ENCODE assay signal across 28 mouse cellular contexts in the genomic region with DNA sequence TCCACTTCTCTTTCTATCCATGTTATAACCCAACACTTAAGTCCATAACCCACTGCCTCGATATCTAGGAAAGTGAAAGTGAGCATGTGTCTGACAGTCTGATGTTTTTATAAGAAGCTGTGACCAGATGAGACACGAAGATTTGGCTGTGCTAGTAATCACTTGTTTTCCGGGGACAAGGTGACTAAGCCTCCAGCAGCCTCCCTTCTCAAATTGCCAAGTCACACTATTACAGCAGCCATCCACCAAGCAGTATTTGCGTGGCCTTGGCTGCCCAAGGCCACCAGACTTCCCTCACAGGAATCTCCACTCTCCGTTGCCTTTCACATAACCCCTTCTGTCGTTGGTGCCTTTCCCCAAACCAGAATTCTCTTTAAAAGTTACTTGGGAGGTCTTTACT. TPM values are rescaled to one million over a fixed set of nuclear protein-coding genes. Genes with fewer than 3 reads are reported as not detected.
DNase-seq lines count a peak whose midpoint lies in the region; ATAC-seq and TF ChIP-seq lines count a peak whose summit lies in the region.
"Had no signal": no experiment of that assay in that cellular context is flagged by ENCODE, and none has a peak within 500 bp of the region (broad histone marks: within the 10 kb centered on the region; RNA-seq: fewer than 3 reads in every experiment).

No protein-coding gene starts in this region.

- peaks cover 16% of the 10 kb centered on the region for H3K27me3 ChIP-seq in megakaryocyte, embryonic 14.5 days (replicated peaks)
- H3K27me3 ChIP-seq in myocyte (ENCODE audit: control insufficient read depth, insufficient read depth, insufficient read length) = no peaks in the 10 kb centered on the region
- H3K27me3 ChIP-seq in neural tube, embryonic 15.5 days (replicated peaks) = no peaks in the 10 kb centered on the region
- H3K27me3 ChIP-seq: forebrain, embryonic 13.5 days; hindbrain, embryonic 13.5 days had no signal

- no peaks in the 10 kb centered on the region for H3K79me2 ChIP-seq in myocyte (ENCODE audit: control insufficient read depth, insufficient read depth)

- no peak overlapping the region for H3ac ChIP-seq in myocyte (ENCODE audit: control insufficient read depth, insufficient read length)

- no peak overlapping the region for H3K27ac ChIP-seq in neural tube, embryonic 15.5 days (replicated peaks)
- H3K27ac ChIP-seq: forebrain, embryonic 10.5 days; forebrain, embryonic 13.5 days; hindbrain, embryonic 10.5 days; hindbrain, embryonic 13.5 days had no signal

- H3K4me3 ChIP-seq in megakaryocyte, embryonic 14.5 days (replicated peaks) = peak overlapping the region; percentile 7
- H3K4me3 ChIP-seq in myocyte = no peak overlapping the region
- H3K4me3 ChIP-seq in neural tube, embryonic 15.5 days (replicated peaks) = no peak overlapping the region
- H3K4me3 ChIP-seq: forebrain, embryonic 10.5 days; forebrain, embryonic 13.5 days; hindbrain, embryonic 10.5 days; hindbrain, embryonic 13.5 days had no signal

- ATAC-seq in megakaryocyte, adult 5-6 weeks (ENCODE audit: poor library complexity, severe bottlenecking) = no peak
- ATAC-seq in neural tube, embryonic 15.5 days (ENCODE audit: low FRiP score) = no peak
- ATAC-seq: forebrain, embryonic 13.5 days; forebrain, embryonic 16.5 days; hindbrain, embryonic 16.5 days; intestine, embryonic 16.5 days; Patski had no signal

- TF ChIP-seq POLR2A in myocyte (IDR thresholded peaks at IDR 0.05; ENCODE audit: insufficient read length, low read depth) = no peak

- no peaks in the 10 kb centered on the region for H3K36me3 ChIP-seq in megakaryocyte, embryonic 14.5 days (replicated peaks; ENCODE audit: low read length)
- H3K36me3 ChIP-seq in myocyte (ENCODE audit: control insufficient read depth, insufficient read depth) = no peaks in the 10 kb centered on the region
- no peaks in the 10 kb centered on the region for H3K36me3 ChIP-seq in neural tube, embryonic 15.5 days
- H3K36me3 ChIP-seq: forebrain, embryonic 10.5 days; G1E; hindbrain, embryonic 10.5 days; hindbrain, embryonic 13.5 days had no signal

- 88% methylated on average over 6 of the region's 6 CpGs for WGBS in neural tube, embryonic 15.5 days

- H3K9ac ChIP-seq in neural tube, embryonic 15.5 days (replicated peaks) = no peak overlapping the region
- H3K9ac ChIP-seq: forebrain, embryonic 13.5 days; hindbrain, embryonic 13.5 days had no signal

- H3K9me3 ChIP-seq in megakaryocyte, embryonic 14.5 days = peaks cover 6% of the 10 kb centered on the region
- no peaks in the 10 kb centered on the region for H3K9me3 ChIP-seq in neural tube, embryonic 15.5 days (replicated peaks)
- H3K9me3 ChIP-seq: forebrain, embryonic 13.5 days; hindbrain, embryonic 10.5 days; hindbrain, embryonic 13.5 days had no signal

- DNase-seq in adrenal gland, adult 2 months = peak; percentile 55
- no peak for DNase-seq in adrenal gland, adult 18-20 months (ENCODE audit: low spot score in 2 of 2)
- peak; percentile 14 for DNase-seq in adrenal gland, postnatal 10 days
- no peak for DNase-seq in layer of hippocampus, postnatal 25 days (ENCODE audit: extremely low spot score in 1 of 2, low spot score in 1 of 2)
- DNase-seq: B cell, adult 2 months; cerebellum, adult 18-20 months; cerebellum, adult 9-10 months; cerebellum, postnatal 14 days; gastrocnemius, postnatal 10 days; gastrocnemius, postnatal 36 days; heart, postnatal 36 days; kidney, adult 18-20 months had no signal

- H3K4me2 ChIP-seq in myocyte (ENCODE audit: low read depth) = peak overlapping the region; percentile 24
- no peak overlapping the region for H3K4me2 ChIP-seq in neural tube, embryonic 15.5 days
- H3K4me2 ChIP-seq: forebrain, embryonic 13.5 days; heart, embryonic 11.5 days; hindbrain, embryonic 13.5 days had no signal

- peaks cover 32% of the 10 kb centered on the region for H3K4me1 ChIP-seq in megakaryocyte, embryonic 14.5 days
- no peaks in the 10 kb centered on the region for H3K4me1 ChIP-seq in neural tube, embryonic 15.5 days
- H3K4me1 ChIP-seq: forebrain, embryonic 10.5 days; forebrain, embryonic 13.5 days; hindbrain, embryonic 10.5 days; hindbrain, embryonic 13.5 days had no signal

TF ChIP-seq in myocyte, 11 proteins besides CTCF, POLR2A, EP300 and RAD21:
- TF ChIP-seq USF1 (IDR thresholded peaks at IDR 0.05; ENCODE audit: low read depth) (no peak), SRF (IDR thresholded peaks at IDR 0.05; ENCODE audit: control insufficient read depth, insufficient read length, low read depth) (no peak), TCF3 (IDR thresholded peaks at IDR 0.05; ENCODE audit: insufficient read length, low read depth) (no peak), MAX (IDR thresholded peaks at IDR 0.05; ENCODE audit: low read depth) (no peak), CEBPB (IDR thresholded peaks at IDR 0.05; ENCODE audit: insufficient read depth, poor library complexity, severe bottlenecking) (no peak), E2F4 (IDR thresholded peaks at IDR 0.05; ENCODE audit: insufficient read depth) (no peak), TCF12 (IDR thresholded peaks at IDR 0.05; ENCODE audit: insufficient read depth, poor library complexity, severe bottlenecking) (no peak), REST (IDR thresholded peaks at IDR 0.05; ENCODE audit: insufficient read depth, insufficient read length) (no peak), POLR2AphosphoS2 (IDR thresholded peaks at IDR 0.05; ENCODE audit: insufficient read length, low read depth) (no peak), MYOG (IDR thresholded peaks at IDR 0.05; ENCODE audit: control insufficient read depth in 1 of 3, insufficient read depth in 1 of 3, insufficient read length in 2 of 3, low read depth in 2 of 3) (no peak), MYOD1 (IDR thresholded peaks at IDR 0.05; ENCODE audit: control insufficient read depth in 1 of 3, insufficient read length in 2 of 3, low read depth in 2 of 3) (no peak)

RNA-seq across cellular contexts. Expression of a gene that starts 40.9 kb away (rescaled TPM):
- total RNA-seq in adrenal gland, adult 2 months (2021) = 10 to 100 TPM in 1 of 2 experiments, 1 to 10 TPM in 1; 4.4 to 20.1 TPM
- 12.5 and 13.2 TPM in 2 replicates for polyA plus RNA-seq in adrenal gland, adult 2 months (2012; rRNA removed)
- total RNA-seq in adrenal gland, adult 18-20 months (2021) = 10 to 100 TPM in 1 of 2 experiments, 1 to 10 TPM in 1; 5.1 to 23.4 TPM
- not detected in 2 replicates for polyA plus RNA-seq in megakaryocyte, embryonic 14.5 days (2012; ENCODE audit: insufficient read depth, low replicate concordance)
- total RNA-seq in megakaryocyte, adult 5-6 weeks (2015) = not detected in 2 replicates
- total RNA-seq in megakaryocyte, adult 5-6 weeks (2017) = not detected in 2 replicates
- 1 to 10 TPM; 4.1 to 5.0 TPM for total RNA-seq in adrenal gland, postnatal 10 days (2021)
- polyA plus RNA-seq in myocyte (2012; fragmentation: generic; extraction: Trizol) = 1.6 TPM
- 3.7 and 4.5 TPM in 2 replicates for polyA plus RNA-seq in neural tube, embryonic 15.5 days (2015; fragmentation: Nextera tagmentation; extraction: Ambion mirVana)
- total RNA-seq in layer of hippocampus, postnatal 25 days (2021) = 1 to 10 TPM; 2.6 TPM
- total RNA-seq: CH12.LX; granulocyte monocyte progenitor cell, adult 5-6 weeks had no signal
- polyA plus RNA-seq: G1E, Patski had no signal

Comparison
In these comparisons a context has a peak if more than half of its experiments do, and no peak if none do; other contexts are left out.
1. DNase-seq: peak in adrenal gland, adult 2 months (single experiment) and adrenal gland, postnatal 10 days (single experiment); none in adrenal gland, adult 18-20 months (0 of 2) and layer of hippocampus, postnatal 25 days (0 of 2).